Mouse (Mus musculus) midbrain, embryonic 11.5 days (tissue): Measurements from ENCODE around the gene Rpgrip1l. TPM values are rescaled to one million over a fixed set of nuclear protein-coding genes. Genes with fewer than 3 reads are reported as not detected.

Experiments
- ATAC-seq: fragments of 200-750 bp; cut with Nextera tagmentation; 2 replicates; pipeline ENCODE4 v1.8.0; 2017; ENCODE audit warnings: moderate TSS enrichment, moderate library complexity; ENCODE audit not compliant: low FRiP score
- DNase-seq: peaks from one replicate; pipeline ENCODE4 v3.0.0; 2015; ENCODE audit warnings: low spot score; ENCODE audit errors: missing footprints
- H3K27ac ChIP-seq: fragments of 300-500 bp; sonication (generic); 2 replicates; pipeline ENCODE4 v1.5.1; 2014; ENCODE audit warnings: low read depth, low read length
- H3K27me3 ChIP-seq: fragments of 300-500 bp; sonication (generic); 2 replicates; pipeline ENCODE4 v1.6.1; 2014; ENCODE audit warnings: mild to moderate bottlenecking, low read length, moderate library complexity, mixed read lengths; ENCODE audit not compliant: control insufficient read depth, insufficient read depth
- H3K36me3 ChIP-seq: fragments of 300-500 bp; sonication (generic); 2 replicates; pipeline ENCODE4 v1.6.1; 2014; ENCODE audit warnings: mild to moderate bottlenecking, low read length, moderate library complexity, mixed read lengths; ENCODE audit not compliant: control insufficient read depth, insufficient read depth
- H3K4me1 ChIP-seq: fragments of 300-500 bp; sonication (generic); 2 replicates; pipeline ENCODE4 v1.6.1; 2014; ENCODE audit warnings: low read length; ENCODE audit not compliant: control insufficient read depth, insufficient read depth
- H3K4me2 ChIP-seq: fragments of 300-500 bp; sonication (generic); 2 replicates; pipeline ENCODE4 v1.6.1; 2014; ENCODE audit warnings: mild to moderate bottlenecking, moderate library complexity
- H3K4me3 ChIP-seq: fragments of 300-500 bp; sonication (generic); 2 replicates; pipeline ENCODE4 v1.5.1; 2014; ENCODE audit warnings: low read depth, low read length
- H3K9ac ChIP-seq: fragments of 300-500 bp; sonication (generic); 2 replicates; pipeline ENCODE4 v1.6.1; 2014; ENCODE audit warnings: low read length
- H3K9me3 ChIP-seq: fragments of 300-500 bp; sonication (generic); 2 replicates; pipeline ENCODE4 v1.6.1; 2016; ENCODE audit warnings: low read length; ENCODE audit not compliant: control insufficient read depth
- WGBS: fragments of 180-500 bp; shearing (Covaris S2); extraction: QIAGEN DNeasy Blood & Tissue Kit; methylation state at CpG from one replicate; pipeline ENCODE4 v1.1.7; 2014; 5-methylcytosine and 5-hydroxymethylcytosine counted together
- polyA plus RNA-seq: library from polyadenylated mRNA; unstranded; fragments of >200 nt; fragmentation: Nextera tagmentation; extraction: Ambion mirVana; gene quantifications from 2 replicates; pipeline ENCODE4 v1.2.1, GENCODE M21; 2014

Gene Rpgrip1l
- polyA plus RNA-seq, 1 experiment from 2014 or later, result 13.9 TPM

- 91% methylated on average over 3 of the region's 3 CpGs for WGBS
- no peak overlapping the region for H3K4me3 ChIP-seq
Measured at GRCm38 (mm10) chr8:91209658-91210057, 103.4 kb downstream of the Rpgrip1l start.

GRCm38 (mm10) chr8:91207676-91208075 is 105.4 kb downstream of the Rpgrip1l start:
- H3K4me2 ChIP-seq, result no peak overlapping the region
- ATAC-seq, result no peak
- H3K9me3 ChIP-seq, result no peaks in the 10 kb centered on the region
- 80% methylated on average over 2 of the region's 2 CpGs for WGBS
- no peaks in the 10 kb centered on the region for H3K36me3 ChIP-seq
- no peaks in the 10 kb centered on the region for H3K4me1 ChIP-seq
- H3K4me3 ChIP-seq, result no peak overlapping the region
- no peaks in the 10 kb centered on the region for H3K27me3 ChIP-seq
- H3K9ac ChIP-seq, result no peak overlapping the region
- DNase-seq, result peak; percentile 4
- no peak overlapping the region for H3K27ac ChIP-seq

More at GRCm38 (mm10) chr8:91209658-91210057, 103.4 kb downstream of the Rpgrip1l start:
- no peak for ATAC-seq
- no peak overlapping the region for H3K27ac ChIP-seq
- no peak overlapping the region for H3K9ac ChIP-seq
- DNase-seq, result peak; percentile 28
- no peaks in the 10 kb centered on the region for H3K36me3 ChIP-seq
- H3K4me1 ChIP-seq, result peaks cover under 1% of the 10 kb centered on the region
- no peaks in the 10 kb centered on the region for H3K27me3 ChIP-seq
- H3K9me3 ChIP-seq, result no peaks in the 10 kb centered on the region
- H3K4me2 ChIP-seq, result no peak overlapping the region

GRCm38 (mm10) chr8:91205897-91206296 is 107.2 kb downstream of the Rpgrip1l start:
- Histone ChIP-seq H3K4me3 (no peak overlapping the region), H3K9ac (no peak overlapping the region), H3K4me2 (no peak overlapping the region), H3K27me3 (no peaks in the 10 kb centered on the region), H3K4me1 (no peaks in the 10 kb centered on the region), H3K27ac (no peak overlapping the region), H3K9me3 (no peaks in the 10 kb centered on the region), H3K36me3 (no peaks in the 10 kb centered on the region)
- peak; percentile 67 for DNase-seq
- 74% methylated on average over 6 of the region's 6 CpGs for WGBS
- ATAC-seq, result no peak

GRCm38 (mm10) chr8:91201184-91201583 is 111.9 kb downstream of the Rpgrip1l start:
- Histone ChIP-seq H3K9me3 (no peaks in the 10 kb centered on the region), H3K27me3 (no peaks in the 10 kb centered on the region), H3K4me2 (no peak overlapping the region), H3K36me3 (no peaks in the 10 kb centered on the region), H3K27ac (no peak overlapping the region), H3K4me3 (no peak overlapping the region), H3K9ac (no peak overlapping the region), H3K4me1 (no peaks in the 10 kb centered on the region)
- no peak for ATAC-seq
- 81% methylated on average over 2 of the region's 2 CpGs for WGBS
- peak; percentile 78 for DNase-seq

GRCm38 (mm10) chr8:91199876-91200275 is 113.2 kb downstream of the Rpgrip1l start, which contains the start of gene Aktip:
Gene Aktip, minus strand, starts transcription at chr8:91199976.
- no peak within 1 kb of the TSS for H3K4me2 ChIP-seq
- no peaks in the 10 kb centered on the region for H3K27me3 ChIP-seq
- peak; percentile 70 for DNase-seq
- H3K9ac ChIP-seq, result no peak within 1 kb of the TSS
- H3K9me3 ChIP-seq, result no peaks in the 10 kb centered on the region
- no peak for ATAC-seq
- no peak within 1 kb of the TSS for H3K27ac ChIP-seq
- no peak within 1 kb of the TSS for H3K4me3 ChIP-seq
- no peaks in the 10 kb centered on the region for H3K4me1 ChIP-seq
- whole genome bisulfite sequencing, result 91% methylated on average over 7 of the region's 7 CpGs
- H3K36me3 ChIP-seq, result no peaks in the 10 kb centered on the region

- no peak for ATAC-seq
- H3K27ac ChIP-seq, result no peak overlapping the region
- H3K4me1 ChIP-seq, result no peaks in the 10 kb centered on the region
- H3K4me3 ChIP-seq, result no peak overlapping the region
- peak; percentile 84 for DNase-seq
- no peaks in the 10 kb centered on the region for H3K36me3 ChIP-seq
- H3K4me2 ChIP-seq, result no peak overlapping the region
- H3K9ac ChIP-seq, result no peak overlapping the region
- 79% methylated on average over 3 of the region's 3 CpGs for WGBS
- H3K9me3 ChIP-seq, result no peaks in the 10 kb centered on the region
- no peaks in the 10 kb centered on the region for H3K27me3 ChIP-seq
Measured at GRCm38 (mm10) chr8:91198036-91198435, 115.0 kb downstream of the Rpgrip1l start.

DNA sequence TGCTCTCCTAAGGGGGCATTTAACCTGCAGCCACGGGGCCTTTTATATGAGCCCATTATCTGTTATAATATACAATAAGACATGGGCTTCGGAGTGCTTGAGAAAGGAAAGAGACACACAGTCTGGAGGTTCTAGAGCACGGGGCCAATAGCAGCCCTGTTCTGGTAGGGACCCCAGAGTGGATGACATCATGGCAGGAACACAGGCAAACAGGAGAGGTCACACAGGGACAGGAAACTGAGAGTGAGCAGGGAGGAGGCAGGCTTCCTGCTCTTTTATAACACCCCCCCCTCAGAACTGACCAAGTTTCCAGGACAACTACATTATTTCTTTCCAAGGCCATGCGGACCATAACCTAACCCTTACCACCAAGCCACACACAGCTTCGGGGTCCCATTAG is 115.8 kb downstream of the Rpgrip1l start:
- Histone ChIP-seq H3K27ac (no peak overlapping the region), H3K27me3 (no peaks in the 10 kb centered on the region), H3K9ac (no peak overlapping the region), H3K4me3 (no peak overlapping the region), H3K36me3 (no peaks in the 10 kb centered on the region), H3K4me2 (no peak overlapping the region), H3K4me1 (no peaks in the 10 kb centered on the region), H3K9me3 (no peaks in the 10 kb centered on the region)
- no peak for ATAC-seq
- DNase-seq, result peak; percentile 69
- WGBS, result 85% methylated on average over 5 of the region's 5 CpGs

GRCm38 (mm10) chr8:91196661-91197060 is 116.4 kb downstream of the Rpgrip1l start:
- Histone ChIP-seq H3K4me1 (no peaks in the 10 kb centered on the region), H3K9ac (no peak overlapping the region), H3K4me2 (no peak overlapping the region), H3K27me3 (no peaks in the 10 kb centered on the region), H3K4me3 (no peak overlapping the region), H3K9me3 (no peaks in the 10 kb centered on the region), H3K27ac (no peak overlapping the region), H3K36me3 (no peaks in the 10 kb centered on the region)
- WGBS, result 83% methylated on average over 12 of the region's 12 CpGs
- peak; percentile 85 for DNase-seq
- no peak for ATAC-seq

GRCm38 (mm10) chr8:91194081-91194480 is 119.0 kb downstream of the Rpgrip1l start:
- Histone ChIP-seq H3K4me3 (no peak overlapping the region), H3K9me3 (no peaks in the 10 kb centered on the region), H3K4me1 (peaks cover 4% of the 10 kb centered on the region), H3K9ac (no peak overlapping the region), H3K27me3 (peaks cover 2% of the 10 kb centered on the region; the same call in 1 of the 2 replicates), H3K36me3 (no peaks in the 10 kb centered on the region), H3K27ac (no peak overlapping the region), H3K4me2 (no peak overlapping the region)
- 78% methylated on average over 2 of the region's 2 CpGs for WGBS
- ATAC-seq (no peak), DNase-seq (peak; percentile 28)
